Mouse (Mus musculus) stomach, embryonic 16.5 days (tissue): ENCODE measurements around the gene Smarce1. TPM values are rescaled to one million over a fixed set of nuclear protein-coding genes. Genes with fewer than 3 reads are reported as not detected.

Experiments used
- ATAC-seq: fragments of 200-750 bp; cut with Nextera tagmentation; 2 replicates; pipeline ENCODE4 v1.8.0; 2017; ENCODE audit warnings: moderate number of reproducible peaks, moderate TSS enrichment; ENCODE audit not compliant: insufficient read depth, low FRiP score
- H3K27ac ChIP-seq: fragments of 300-500 bp; sonication (generic); 2 replicates; pipeline ENCODE4 v1.5.1; 2014; ENCODE audit warnings: low read length
- H3K27me3 ChIP-seq: fragments of 300-500 bp; sonication (generic); 2 replicates; pipeline ENCODE4 v1.6.1; 2014; ENCODE audit warnings: low read length, control low read depth, mixed read lengths; ENCODE audit not compliant: control insufficient read depth, insufficient read depth
- H3K36me3 ChIP-seq: fragments of 300-500 bp; sonication (generic); 2 replicates; pipeline ENCODE4 v1.6.1; 2014; ENCODE audit warnings: low read length; ENCODE audit not compliant: control insufficient read depth, insufficient read depth
- H3K4me1 ChIP-seq: fragments of 300-500 bp; sonication (generic); 2 replicates; pipeline ENCODE4 v1.6.1; 2014; ENCODE audit warnings: low read length, control low read depth, mixed read lengths; ENCODE audit not compliant: control insufficient read depth, insufficient read depth
- H3K4me2 ChIP-seq: fragments of 300-500 bp; sonication (generic); 2 replicates; pipeline ENCODE4 v1.6.1; 2014; ENCODE audit warnings: low read depth, low read length, mixed read lengths
- H3K4me3 ChIP-seq: fragments of 300-500 bp; sonication (generic); replicated peaks from 2 replicates; pipeline ENCODE4 v1.5.1; 2014; ENCODE audit warnings: mild to moderate bottlenecking, low read length
- H3K9ac ChIP-seq: fragments of 300-500 bp; sonication (generic); 2 replicates; pipeline ENCODE4 v1.6.1; 2014; ENCODE audit warnings: low read length
- H3K9me3 ChIP-seq: fragments of 300-500 bp; sonication (generic); replicated peaks from 2 replicates; pipeline ENCODE4 v1.6.1; 2016; ENCODE audit warnings: low read length, control low read depth; ENCODE audit not compliant: control insufficient read depth
- WGBS: fragments of 180-500 bp; shearing (Covaris S2); extraction: QIAGEN DNeasy Blood & Tissue Kit; methylation state at CpG from one replicate; pipeline ENCODE4 v1.1.7; 2014; 5-methylcytosine and 5-hydroxymethylcytosine counted together
- polyA plus RNA-seq: library from polyadenylated mRNA; unstranded; fragments of >200 nt; fragmentation: Nextera tagmentation; extraction: Ambion mirVana; gene quantifications from 2 replicates; pipeline ENCODE4 v1.2.1, GENCODE M21; 2015

Smarce1 gene
- polyA plus RNA-seq, 1 experiment from 2014 or later, result 177 TPM

- Histone ChIP-seq H3K9ac (no peak overlapping the region), H3K27ac (no peak overlapping the region), H3K9me3 (no peaks in the 10 kb centered on the region), H3K27me3 (no peaks in the 10 kb centered on the region), H3K36me3 (peaks cover 49% of the 10 kb centered on the region), H3K4me2 (no peak overlapping the region), H3K4me3 (no peak overlapping the region), H3K4me1 (no peaks in the 10 kb centered on the region)
- no peak for ATAC-seq
- 87% methylated on average over 7 of the region's 7 CpGs for WGBS
Measured at GRCm38 (mm10) chr11:99217248-99217986, 13.4 kb downstream of the Smarce1 start.

- 95% methylated on average over 3 of the region's 3 CpGs for WGBS
- ATAC-seq, result no peak
- Histone ChIP-seq H3K4me3 (no peak overlapping the region), H3K27me3 (no peaks in the 10 kb centered on the region), H3K9me3 (no peaks in the 10 kb centered on the region), H3K4me1 (no peaks in the 10 kb centered on the region), H3K9ac (no peak overlapping the region), H3K36me3 (peaks cover 42% of the 10 kb centered on the region), H3K27ac (no peak overlapping the region), H3K4me2 (no peak overlapping the region)
Measured at GRCm38 (mm10) chr11:99216181-99216580, 14.6 kb downstream of the Smarce1 start.

GRCm38 (mm10) chr11:99212693-99213092 is 18.1 kb downstream of the Smarce1 start:
- Histone ChIP-seq H3K4me1 (no peaks in the 10 kb centered on the region), H3K27me3 (no peaks in the 10 kb centered on the region), H3K4me3 (no peak overlapping the region), H3K27ac (no peak overlapping the region), H3K4me2 (no peak overlapping the region), H3K9ac (no peak overlapping the region), H3K9me3 (no peaks in the 10 kb centered on the region), H3K36me3 (peaks cover 43% of the 10 kb centered on the region)
- no peak for ATAC-seq
- 74% methylated on average over 7 of the region's 7 CpGs for WGBS

- H3K4me1 ChIP-seq, result no peaks in the 10 kb centered on the region
- peaks cover 37% of the 10 kb centered on the region for H3K36me3 ChIP-seq
- no peaks in the 10 kb centered on the region for H3K9me3 ChIP-seq
- no peak overlapping the region for H3K4me2 ChIP-seq
- ATAC-seq, result no peak
- no peak overlapping the region for H3K27ac ChIP-seq
- H3K9ac ChIP-seq, result no peak overlapping the region
- WGBS, result 46% methylated on average over 2 of the region's 2 CpGs
- no peak overlapping the region for H3K4me3 ChIP-seq
- no peaks in the 10 kb centered on the region for H3K27me3 ChIP-seq
Measured at GRCm38 (mm10) chr11:99211964-99212363, 18.9 kb downstream of the Smarce1 start.

GRCm38 (mm10) chr11:99208105-99208669 is 22.6 kb downstream of the Smarce1 start:
- Histone ChIP-seq H3K9ac (no peak overlapping the region), H3K4me1 (no peaks in the 10 kb centered on the region), H3K4me2 (no peak overlapping the region), H3K9me3 (no peaks in the 10 kb centered on the region), H3K4me3 (no peak overlapping the region), H3K36me3 (peaks cover 14% of the 10 kb centered on the region; the same call in 1 of the 2 replicates), H3K27me3 (no peaks in the 10 kb centered on the region), H3K27ac (no peak overlapping the region)
- 76% methylated on average over 8 of the region's 8 CpGs for WGBS
- ATAC-seq, result no peak

- no peak overlapping the region for H3K4me3 ChIP-seq
- no peak for ATAC-seq
- H3K4me2 ChIP-seq, result no peak overlapping the region
- 12% methylated on average over 2 of the region's 2 CpGs for WGBS
- no peaks in the 10 kb centered on the region for H3K27me3 ChIP-seq
- H3K36me3 ChIP-seq, result peaks cover 14% of the 10 kb centered on the region; the same call in 1 of the 2 replicates
- no peak overlapping the region for H3K9ac ChIP-seq
- H3K4me1 ChIP-seq, result no peaks in the 10 kb centered on the region
- no peak overlapping the region for H3K27ac ChIP-seq
- H3K9me3 ChIP-seq, result no peaks in the 10 kb centered on the region
Measured at GRCm38 (mm10) chr11:99207449-99207848, 23.4 kb downstream of the Smarce1 start.

- Histone ChIP-seq H3K4me3 (no peak overlapping the region), H3K36me3 (peaks cover 14% of the 10 kb centered on the region; the same call in 1 of the 2 replicates), H3K4me2 (no peak overlapping the region), H3K27me3 (no peaks in the 10 kb centered on the region), H3K9me3 (no peaks in the 10 kb centered on the region), H3K27ac (no peak overlapping the region), H3K9ac (no peak overlapping the region), H3K4me1 (no peaks in the 10 kb centered on the region)
- 16% methylated on average over 2 of the region's 2 CpGs for whole genome bisulfite sequencing
- ATAC-seq, result no peak
Measured at GRCm38 (mm10) chr11:99206954-99207353, 23.9 kb downstream of the Smarce1 start.

GRCm38 (mm10) chr11:99189154-99189582 is 41.6 kb downstream of the Smarce1 start:
- Histone ChIP-seq H3K4me1 (no peaks in the 10 kb centered on the region), H3K9me3 (no peaks in the 10 kb centered on the region), H3K4me3 (no peak overlapping the region), H3K36me3 (no peaks in the 10 kb centered on the region), H3K9ac (no peak overlapping the region), H3K27me3 (no peaks in the 10 kb centered on the region), H3K27ac (no peak overlapping the region), H3K4me2 (no peak overlapping the region)
- 21% methylated on average over 14 of the region's 14 CpGs for WGBS
- no peak for ATAC-seq

- Histone ChIP-seq H3K4me3 (no peak overlapping the region), H3K4me1 (no peaks in the 10 kb centered on the region), H3K9ac (no peak overlapping the region), H3K27me3 (no peaks in the 10 kb centered on the region), H3K36me3 (no peaks in the 10 kb centered on the region), H3K27ac (no peak overlapping the region), H3K4me2 (no peak overlapping the region), H3K9me3 (no peaks in the 10 kb centered on the region)
- WGBS, result 67% methylated on average over 4 of the region's 4 CpGs
- no peak for ATAC-seq
Measured at GRCm38 (mm10) chr11:99187348-99187747, 43.5 kb downstream of the Smarce1 start.
